Mouse (Mus musculus) heart, adult 2 months (tissue): ENCODE results near the gene C2cd4a.

Source experiments
- CTCF ChIP-seq: fragments of 200-600 bp; IDR thresholded peaks from 2 replicates; pipeline ENCODE4 v1.8.1; 2022; ENCODE audit warnings: antibody characterized with exemption, mild to moderate bottlenecking, moderate library complexity
- EP300 ChIP-seq: fragments of 200-500 bp; IDR thresholded peaks from 2 replicates; pipeline ENCODE4 v1.6.1; 2011; ENCODE audit warnings: low read depth, low read length, control low read depth; ENCODE audit not compliant: insufficient read depth

- no peak for TF ChIP-seq CTCF
- TF ChIP-seq EP300: no peak
Observed at GRCm38 (mm10) chr9:67878197-67878769, 46.2 kb upstream of the C2cd4a start.
